Mouse (Mus musculus): Measurements from ENCODE around the gene Samd8.

DNA sequence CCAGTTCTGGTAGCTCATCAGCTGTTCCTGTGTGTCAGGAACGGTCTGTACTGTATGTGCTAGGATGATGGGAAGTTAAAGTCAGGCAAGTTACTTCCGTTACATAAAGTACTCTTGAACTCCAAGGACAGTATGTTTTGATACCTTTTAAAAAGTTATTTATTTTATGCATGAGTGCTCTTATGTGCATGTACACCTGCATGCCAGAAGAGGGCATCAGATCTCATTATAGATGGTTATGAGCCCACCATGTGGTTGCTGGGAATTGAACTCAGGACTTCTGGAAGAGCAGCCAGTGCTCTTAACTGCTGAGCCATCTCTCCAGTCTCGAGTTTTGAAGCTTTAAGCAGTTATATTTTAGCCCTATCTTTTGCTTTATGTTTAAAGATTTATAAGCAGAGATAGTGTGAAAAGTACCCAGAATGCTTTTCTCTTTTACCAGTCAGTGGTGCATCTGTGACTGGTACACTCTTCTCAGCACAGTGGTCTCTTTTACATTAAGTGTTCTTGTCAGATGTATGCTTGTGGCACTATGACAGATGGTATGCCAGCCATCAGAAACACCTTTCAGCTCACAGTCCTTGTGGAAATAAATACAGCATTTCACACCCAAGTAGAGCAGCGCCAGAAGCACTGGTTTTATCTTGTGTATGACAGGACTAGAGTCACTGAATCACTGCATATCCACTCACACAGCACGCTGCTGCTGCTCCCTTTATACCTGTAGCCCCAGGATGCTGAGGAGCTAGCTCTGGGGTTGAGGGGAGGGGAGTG, 91.7 kb downstream of the Samd8 start:
- TF ChIP-seq POLR2A (IDR thresholded peaks at IDR 0.05; ENCODE audit: borderline replicate concordance, control insufficient read depth, low read depth, low read length) (no peak), CTCF (IDR thresholded peaks at IDR 0.05; ENCODE audit: control insufficient read depth, insufficient read depth, low read length) (no peak)

Data from bone marrow, adult 2 months (tissue).